Mouse (Mus musculus) kidney, adult 18-20 months (tissue): ENCODE measurements at regions not wholly inside any gene's neighbourhood (a gene's known extent, or its start where the extent isn't known, plus 50 kb on each side); places are given as distances from the start of the nearest gene placed in this dataset.
A peak's percentile ranks its signal among the peaks of the same experiment; 100 is the strongest.

Experiments used
- DNase-seq: peaks from one replicate; pipeline ENCODE4 v3.0.0; 2021

DNA sequence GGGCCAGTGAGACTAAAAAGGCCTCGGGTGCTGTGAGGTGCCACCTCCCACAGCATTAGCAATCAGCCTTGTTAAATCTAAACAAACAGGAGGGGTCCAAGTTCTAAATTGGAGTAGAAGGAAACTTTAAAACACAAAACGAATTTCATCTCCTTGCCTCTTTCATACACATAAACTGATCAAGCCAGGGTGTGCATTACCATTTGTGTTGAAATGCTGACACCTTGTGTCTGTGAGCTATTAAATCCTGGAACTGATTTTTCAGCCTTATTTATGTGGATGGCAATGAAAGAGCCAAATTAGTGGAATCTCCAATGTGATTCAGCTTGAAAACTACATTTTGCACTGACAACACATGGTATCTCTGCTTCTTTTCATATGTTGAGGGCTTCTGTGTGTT is 114.8 kb downstream of the Pcsk1 start:
- DNase-seq = no peak

DNA sequence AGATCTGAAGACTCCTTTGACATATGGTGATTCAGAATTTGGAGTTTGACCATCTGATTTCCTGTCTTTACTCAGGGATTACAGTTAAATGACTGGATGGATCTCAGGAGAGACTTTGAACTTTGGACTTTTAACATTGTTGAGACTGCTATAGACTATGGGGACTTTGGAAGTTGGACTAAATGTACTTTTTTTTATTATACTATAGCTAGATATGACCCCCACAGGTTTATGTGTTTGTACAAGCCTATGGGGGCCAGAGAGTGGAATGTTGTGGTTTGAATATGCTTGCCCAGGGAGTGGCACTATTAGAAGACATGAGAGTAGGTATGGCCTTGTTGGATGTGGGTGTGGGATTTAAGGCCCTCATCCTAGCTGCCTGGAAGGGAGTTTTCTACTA is 134.3 kb downstream of the Pcsk1 start:
- no peak for DNase-seq

DNA sequence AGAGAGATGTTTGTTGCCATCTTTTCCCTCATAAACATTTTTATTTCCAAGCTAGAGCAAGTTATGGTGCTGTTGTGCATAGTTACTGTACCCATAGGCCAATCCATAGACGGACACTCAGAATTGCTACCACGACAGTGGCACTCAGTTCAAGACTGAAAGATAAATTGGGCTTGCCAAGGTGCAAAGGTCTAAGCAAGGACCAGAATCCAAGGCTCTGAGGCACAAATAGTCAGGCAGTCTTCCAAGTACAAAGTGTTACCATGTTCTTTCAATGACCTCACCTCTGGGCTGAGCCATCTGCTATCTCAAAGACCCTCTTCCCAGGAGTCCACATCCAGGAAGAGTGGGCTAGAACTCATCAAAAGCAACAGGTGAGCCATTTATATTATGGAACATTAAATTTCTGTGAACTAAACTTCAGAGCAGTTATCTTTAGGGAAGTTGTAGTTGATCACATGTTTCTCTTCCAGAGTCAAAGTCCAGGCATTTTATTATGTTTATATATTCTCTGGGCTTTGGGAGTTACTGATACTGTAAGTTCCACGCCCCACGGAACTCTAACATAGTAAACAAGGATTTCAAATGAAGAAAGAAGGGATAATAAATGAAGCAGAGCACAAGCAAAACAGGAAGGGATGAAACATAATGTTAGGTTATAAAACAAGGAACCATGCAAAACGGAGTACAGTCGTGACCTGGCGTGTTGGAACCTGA is 136.1 kb downstream of the Pcsk1 start:
- DNase-seq = peak; percentile 47

DNA sequence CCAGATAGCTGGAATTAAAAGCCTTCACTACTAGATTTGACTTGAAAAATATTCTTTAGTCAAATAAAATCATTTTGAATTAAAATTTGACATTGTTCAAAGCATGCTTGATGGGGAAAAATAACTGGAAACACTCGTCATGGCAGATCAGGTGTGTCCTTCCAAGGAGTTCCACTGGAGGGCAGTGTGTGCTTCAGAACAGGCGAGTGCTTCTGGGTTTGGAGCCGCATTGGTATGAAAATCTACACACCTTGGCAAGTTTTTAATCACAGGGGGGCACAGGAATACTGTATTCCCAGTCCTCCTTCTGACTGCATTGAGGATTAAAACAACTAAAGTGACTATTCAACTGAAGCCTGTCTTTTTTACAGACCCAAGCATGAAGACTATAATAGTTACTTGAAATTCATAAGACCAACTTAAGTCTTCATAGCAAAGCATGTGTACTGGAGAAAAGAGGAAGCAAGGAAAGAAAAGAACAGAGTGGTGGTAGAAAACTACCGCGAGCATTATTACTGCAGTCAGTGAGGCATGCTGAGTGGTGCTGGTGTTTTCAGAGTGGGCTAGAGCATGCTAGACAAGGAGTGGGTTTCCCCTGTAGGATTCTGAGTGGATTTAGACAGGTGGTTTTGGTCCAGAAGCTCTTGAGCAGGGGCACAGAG is 138.1 kb downstream of the Pcsk1 start:
- peak; percentile 75 for DNase-seq

DNA sequence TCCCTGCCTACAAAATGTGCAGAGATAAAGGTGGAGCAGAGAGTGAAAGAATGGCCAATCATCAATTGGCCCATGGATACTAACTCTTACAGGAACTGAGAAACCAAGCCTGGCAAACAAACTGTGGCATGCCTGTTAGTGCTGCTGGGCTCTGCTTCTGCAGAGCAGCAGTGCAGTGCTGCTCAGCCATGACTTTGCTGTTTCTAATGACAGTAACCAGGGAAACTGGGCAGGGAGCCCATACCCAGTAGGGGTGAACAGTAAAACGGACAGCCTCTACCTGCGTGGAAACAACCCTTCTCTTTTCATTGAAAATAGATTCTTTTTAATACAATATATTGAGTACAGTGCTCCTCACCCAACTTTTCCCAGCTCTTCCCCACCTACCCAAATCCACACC is 146.8 kb downstream of the Pcsk1 start:
- peak; percentile 13 for DNase-seq
